Mouse (Mus musculus): ENCODE measurements around the gene Pakap. TPM values are rescaled to one million over a fixed set of nuclear protein-coding genes. Genes with fewer than 3 reads are reported as not detected.

Pakap gene
- total and polyA plus RNA-seq, 2 experiments: 0.06 to 0.18 TPM

- H3K27ac ChIP-seq (replicated peaks; ENCODE audit: insufficient read depth, low read depth, low read length): no peak overlapping the region
- H3K4me1 ChIP-seq (ENCODE audit: control insufficient read depth, insufficient read depth, low read length): no peaks in the 10 kb centered on the region
- no peak for TF ChIP-seq CTCF (IDR thresholded peaks at IDR 0.05; ENCODE audit: low read depth, low read length)
- no peak for TF ChIP-seq POLR2A (IDR thresholded peaks at IDR 0.05; ENCODE audit: extremely low read depth, insufficient read depth, low read length)
- H3K36me3 ChIP-seq (ENCODE audit: control insufficient read depth, insufficient read depth, low read length): no peaks in the 10 kb centered on the region
- WGBS: 81% methylated on average over 2 of the region's 2 CpGs
- no peak overlapping the region for H3K9ac ChIP-seq (ENCODE audit: low read depth, low read length)
- peaks cover 3% of the 10 kb centered on the region; the same call in 1 of the 2 replicates for H3K27me3 ChIP-seq (ENCODE audit: control insufficient read depth, insufficient read depth, low read length)
- DNase-seq (ENCODE audit: extremely low read depth, low read depth, low spot score): no peak
- H3K4me3 ChIP-seq (ENCODE audit: insufficient read depth, low read depth, low read length): no peak overlapping the region
- no peaks in the 10 kb centered on the region for H3K79me2 ChIP-seq (ENCODE audit: control insufficient read depth, insufficient read depth, low read length)
Observed at GRCm38 (mm10) chr4:57624819-57625218, 56.8 kb downstream of the Pakap start.

- peaks cover 3% of the 10 kb centered on the region; the same call in 1 of the 2 replicates for H3K27me3 ChIP-seq (ENCODE audit: control insufficient read depth, insufficient read depth, low read length)
- H3K4me3 ChIP-seq (ENCODE audit: insufficient read depth, low read depth, low read length): no peak overlapping the region
- no peak overlapping the region for H3K27ac ChIP-seq (replicated peaks; ENCODE audit: insufficient read depth, low read depth, low read length)
- TF ChIP-seq CTCF (IDR thresholded peaks at IDR 0.05; ENCODE audit: low read depth, low read length) (no peak), POLR2A (IDR thresholded peaks at IDR 0.05; ENCODE audit: extremely low read depth, insufficient read depth, low read length) (no peak)
- 79% methylated on average over 1 of the region's 1 CpGs for WGBS
- no peaks in the 10 kb centered on the region for H3K4me1 ChIP-seq (ENCODE audit: control insufficient read depth, insufficient read depth, low read length)
- H3K36me3 ChIP-seq (ENCODE audit: control insufficient read depth, insufficient read depth, low read length): no peaks in the 10 kb centered on the region
- H3K9ac ChIP-seq (ENCODE audit: low read depth, low read length): no peak overlapping the region
- no peaks in the 10 kb centered on the region for H3K79me2 ChIP-seq (ENCODE audit: control insufficient read depth, insufficient read depth, low read length)
- no peak for DNase-seq (ENCODE audit: extremely low read depth, low read depth, low spot score)
Observed at GRCm38 (mm10) chr4:57625306-57625705, 57.3 kb downstream of the Pakap start.

GRCm38 (mm10) chr4:57625756-57626155 is 57.8 kb downstream of the Pakap start:
- TF ChIP-seq POLR2A (IDR thresholded peaks at IDR 0.05; ENCODE audit: extremely low read depth, insufficient read depth, low read length) (no peak), CTCF (IDR thresholded peaks at IDR 0.05; ENCODE audit: low read depth, low read length) (no peak)
- Histone ChIP-seq H3K79me2 (ENCODE audit: control insufficient read depth, insufficient read depth, low read length) (no peaks in the 10 kb centered on the region), H3K4me1 (ENCODE audit: control insufficient read depth, insufficient read depth, low read length) (no peaks in the 10 kb centered on the region), H3K27ac (replicated peaks; ENCODE audit: insufficient read depth, low read depth, low read length) (no peak overlapping the region), H3K36me3 (ENCODE audit: control insufficient read depth, insufficient read depth, low read length) (no peaks in the 10 kb centered on the region), H3K27me3 (ENCODE audit: control insufficient read depth, insufficient read depth, low read length) (peaks cover 3% of the 10 kb centered on the region; the same call in 1 of the 2 replicates), H3K4me3 (ENCODE audit: insufficient read depth, low read depth, low read length) (no peak overlapping the region), H3K9ac (ENCODE audit: low read depth, low read length) (no peak overlapping the region)
- 83% methylated on average over 1 of the region's 1 CpGs for WGBS
- DNase-seq (ENCODE audit: extremely low read depth, low read depth, low spot score): no peak

- Histone ChIP-seq H3K27ac (replicated peaks; ENCODE audit: insufficient read depth, low read depth, low read length) (no peak overlapping the region), H3K79me2 (ENCODE audit: control insufficient read depth, insufficient read depth, low read length) (no peaks in the 10 kb centered on the region), H3K4me3 (ENCODE audit: insufficient read depth, low read depth, low read length) (no peak overlapping the region), H3K27me3 (ENCODE audit: control insufficient read depth, insufficient read depth, low read length) (peaks cover 3% of the 10 kb centered on the region; the same call in 1 of the 2 replicates), H3K36me3 (ENCODE audit: control insufficient read depth, insufficient read depth, low read length) (no peaks in the 10 kb centered on the region), H3K4me1 (ENCODE audit: control insufficient read depth, insufficient read depth, low read length) (no peaks in the 10 kb centered on the region), H3K9ac (ENCODE audit: low read depth, low read length) (no peak overlapping the region)
- no peak for DNase-seq (ENCODE audit: extremely low read depth, low read depth, low spot score)
- no peak for TF ChIP-seq POLR2A (IDR thresholded peaks at IDR 0.05; ENCODE audit: extremely low read depth, insufficient read depth, low read length)
- TF ChIP-seq CTCF (IDR thresholded peaks at IDR 0.05; ENCODE audit: low read depth, low read length): no peak
- WGBS: 92% methylated on average over 5 of the region's 5 CpGs
Observed at GRCm38 (mm10) chr4:57626921-57627320, 58.9 kb downstream of the Pakap start.

GRCm38 (mm10) chr4:57632386-57632785 is 64.4 kb downstream of the Pakap start:
- Histone ChIP-seq H3K9ac (ENCODE audit: low read depth, low read length) (no peak overlapping the region), H3K27ac (replicated peaks; ENCODE audit: insufficient read depth, low read depth, low read length) (no peak overlapping the region), H3K79me2 (ENCODE audit: control insufficient read depth, insufficient read depth, low read length) (no peaks in the 10 kb centered on the region), H3K4me1 (ENCODE audit: control insufficient read depth, insufficient read depth, low read length) (no peaks in the 10 kb centered on the region), H3K4me3 (ENCODE audit: insufficient read depth, low read depth, low read length) (no peak overlapping the region), H3K36me3 (ENCODE audit: control insufficient read depth, insufficient read depth, low read length) (no peaks in the 10 kb centered on the region), H3K27me3 (ENCODE audit: control insufficient read depth, insufficient read depth, low read length) (no peaks in the 10 kb centered on the region)
- no peak for TF ChIP-seq CTCF (IDR thresholded peaks at IDR 0.05; ENCODE audit: low read depth, low read length)
- TF ChIP-seq POLR2A (IDR thresholded peaks at IDR 0.05; ENCODE audit: extremely low read depth, insufficient read depth, low read length): no peak
- 87% methylated on average over 5 of the region's 5 CpGs for WGBS
- DNase-seq (ENCODE audit: extremely low read depth, low read depth, low spot score): no peak

GRCm38 (mm10) chr4:57633052-57633451 is 65.1 kb downstream of the Pakap start:
- no peak for DNase-seq (ENCODE audit: extremely low read depth, low read depth, low spot score)
- Histone ChIP-seq H3K36me3 (ENCODE audit: control insufficient read depth, insufficient read depth, low read length) (no peaks in the 10 kb centered on the region), H3K27me3 (ENCODE audit: control insufficient read depth, insufficient read depth, low read length) (no peaks in the 10 kb centered on the region), H3K4me1 (ENCODE audit: control insufficient read depth, insufficient read depth, low read length) (no peaks in the 10 kb centered on the region), H3K9ac (ENCODE audit: low read depth, low read length) (no peak overlapping the region), H3K79me2 (ENCODE audit: control insufficient read depth, insufficient read depth, low read length) (no peaks in the 10 kb centered on the region), H3K27ac (replicated peaks; ENCODE audit: insufficient read depth, low read depth, low read length) (no peak overlapping the region), H3K4me3 (ENCODE audit: insufficient read depth, low read depth, low read length) (no peak overlapping the region)
- TF ChIP-seq POLR2A (IDR thresholded peaks at IDR 0.05; ENCODE audit: extremely low read depth, insufficient read depth, low read length): no peak
- TF ChIP-seq CTCF (IDR thresholded peaks at IDR 0.05; ENCODE audit: low read depth, low read length): no peak
- WGBS: 92% methylated on average over 7 of the region's 7 CpGs

All from liver, adult 2 months (tissue).